Mouse (Mus musculus) heart, adult 11 months (tissue): ENCODE data around the gene Aldh5a1.
"Not testable (repeated sequence)": the region's sequence is repeated elsewhere in the genome, so short reads cannot be mapped to it uniquely, and the experiment has no call there.

Experiments used
- DNase-seq: peaks from one replicate; pipeline ENCODE4 v3.0.0; 2022

The Aldh5a1 gene

GRCm38 (mm10) chr13:24937108-24937838, at the start of gene Aldh5a1:
Gene Aldh5a1, minus strand, starts transcription at chr13:24937661.
- DNase-seq, result peak; percentile 98

- no peak for DNase-seq
These were observed 48.0 kb upstream of the Aldh5a1 start for GRCm38 (mm10) chr13:24985435-24985834.

GRCm38 (mm10) chr13:24981031-24981430, 43.6 kb upstream of the Aldh5a1 start:
- DNase-seq, result no peak

GRCm38 (mm10) chr13:24977820-24978342, 40.4 kb upstream of the Aldh5a1 start:
- DNase-seq, result no peak

GRCm38 (mm10) chr13:24976384-24976783, 38.9 kb upstream of the Aldh5a1 start:
- DNase-seq, result no peak

- not testable (repeated sequence) for DNase-seq
These were observed 34.3 kb upstream of the Aldh5a1 start for GRCm38 (mm10) chr13:24971776-24972175.

GRCm38 (mm10) chr13:24965846-24966201, 28.4 kb upstream of the Aldh5a1 start:
- no peak for DNase-seq

GRCm38 (mm10) chr13:24965130-24965845, 27.8 kb upstream of the Aldh5a1 start:
- DNase-seq, result no peak

- no peak for DNase-seq
These were observed 24.7 kb upstream of the Aldh5a1 start for GRCm38 (mm10) chr13:24962119-24962518.

- no peak for DNase-seq
These were observed 22.6 kb upstream of the Aldh5a1 start for GRCm38 (mm10) chr13:24960084-24960483.

GRCm38 (mm10) chr13:24958671-24959070, 21.2 kb upstream of the Aldh5a1 start:
- DNase-seq, result no peak

- DNase-seq, result peak; percentile 67
These were observed 18.0 kb upstream of the Aldh5a1 start for GRCm38 (mm10) chr13:24955500-24955899.

GRCm38 (mm10) chr13:24955091-24955490, 17.6 kb upstream of the Aldh5a1 start:
- DNase-seq, result peak; percentile 50

GRCm38 (mm10) chr13:24952659-24953058, 15.2 kb upstream of the Aldh5a1 start:
- peak; percentile 33 for DNase-seq

GRCm38 (mm10) chr13:24948870-24949269, 11.4 kb upstream of the Aldh5a1 start:
- peak; percentile 2 for DNase-seq

GRCm38 (mm10) chr13:24947158-24947557, 9.7 kb upstream of the Aldh5a1 start:
- no peak for DNase-seq

GRCm38 (mm10) chr13:24945567-24945966, 8.1 kb upstream of the Aldh5a1 start:
- no peak for DNase-seq

- DNase-seq, result no peak
These were observed 5.8 kb upstream of the Aldh5a1 start for GRCm38 (mm10) chr13:24943303-24943702.

- DNase-seq, result no peak
These were observed 5.2 kb upstream of the Aldh5a1 start, which contains the start of gene Gpld1 for GRCm38 (mm10) chr13:24942512-24943282. Gene Gpld1, plus strand, starts transcription at chr13:24943152.

- no peak for DNase-seq
These were observed 2.0 kb upstream of the Aldh5a1 start for GRCm38 (mm10) chr13:24939472-24939871.

- DNase-seq, result peak; percentile 95
These were observed 1.2 kb upstream of the Aldh5a1 start for GRCm38 (mm10) chr13:24938683-24939082.

- no peak for DNase-seq
These were observed 342 bp upstream of the Aldh5a1 start for GRCm38 (mm10) chr13:24937839-24938166.

- no peak for DNase-seq
These were observed 721 bp downstream of the Aldh5a1 start for GRCm38 (mm10) chr13:24936772-24937107.

- no peak for DNase-seq
These were observed 4.3 kb downstream of the Aldh5a1 start for GRCm38 (mm10) chr13:24933199-24933598.
